Comparison of ENCODE assay signal across 8 mouse cellular contexts in genomic region chr10:44381397-44381796, GRCm38 (mm10).
DNase-seq lines count a peak whose midpoint lies in the region; ATAC-seq and TF ChIP-seq lines count a peak whose summit lies in the region.

No protein-coding gene starts in this region.

- no peaks in the 10 kb centered on the region for H3K4me1 ChIP-seq in kidney, adult 2 months (ENCODE audit: control insufficient read depth, insufficient read depth, low read length)
- H3K4me1 ChIP-seq in liver, embryonic 13.5 days (replicated peaks), result peaks cover 21% of the 10 kb centered on the region

- 0 out of 2 replicates have a peak overlapping the region, but pooled peaks have one; percentile 59 for H3K4me2 ChIP-seq in liver, embryonic 13.5 days

- H3K9me3 ChIP-seq in liver, embryonic 13.5 days (replicated peaks), result no peaks in the 10 kb centered on the region

- peak; percentile 35 for ATAC-seq in granulocyte monocyte progenitor cell, adult 5-6 weeks (replicated peaks; ENCODE audit: poor library complexity, severe bottlenecking)
- no peak for ATAC-seq in liver, embryonic 13.5 days (ENCODE audit: low read depth)

- peak; percentile 54 for DNase-seq in retina, postnatal 1 day
- DNase-seq in retina, embryonic 14.5 days (ENCODE audit: low spot score), result no peak
- DNase-seq in cerebellum, postnatal 25 days, result peak; percentile 86 to 90
- DNase-seq in kidney, adult 2 months, result peak; percentile 76
- no peak for DNase-seq in liver, embryonic 13.5 days
- peak; percentile 40 for DNase-seq in right cerebral cortex, postnatal 25 days
- peak; percentile 74 for DNase-seq in urinary bladder, postnatal 4 days (ENCODE audit: low spot score in 2 of 2)

- H3K4me3 ChIP-seq in kidney, adult 2 months (ENCODE audit: insufficient read depth, low read depth, low read length), result no peak overlapping the region
- no peak overlapping the region for H3K4me3 ChIP-seq in liver, embryonic 13.5 days (replicated peaks)

- H3K27ac ChIP-seq in kidney, adult 2 months (ENCODE audit: insufficient read depth, low read depth, low read length), result no peak overlapping the region
- no peak overlapping the region for H3K27ac ChIP-seq in liver, embryonic 13.5 days

- no peaks in the 10 kb centered on the region for H3K27me3 ChIP-seq in kidney, adult 2 months (replicated peaks; ENCODE audit: control insufficient read depth, insufficient read depth, low read length)
- H3K27me3 ChIP-seq in liver, embryonic 13.5 days, result no peaks in the 10 kb centered on the region

- no peak overlapping the region for H3K9ac ChIP-seq in liver, embryonic 13.5 days

- no peak for TF ChIP-seq CTCF in kidney, adult 2 months (conservative IDR thresholded peaks at IDR 0.05; ENCODE audit: insufficient read depth, insufficient read length, low read depth, low read length)

- TF ChIP-seq POLR2A in kidney, adult 2 months (IDR thresholded peaks at IDR 0.05; ENCODE audit: low read depth, low read length), result no peak

- WGBS in kidney, adult 2 months, result 14% methylated on average over 3 of the region's 3 CpGs
- whole genome bisulfite sequencing in liver, embryonic 13.5 days (ENCODE audit: insufficient replicate concordance), result 49% methylated on average over 3 of the region's 3 CpGs

- H3K36me3 ChIP-seq in kidney, adult 2 months (ENCODE audit: control insufficient read depth, insufficient read depth, low read length), result no peaks in the 10 kb centered on the region
- no peaks in the 10 kb centered on the region for H3K36me3 ChIP-seq in liver, embryonic 13.5 days

Comparison
In these comparisons a context has a peak if more than half of its experiments do, and no peak if none do; other contexts are left out.
1. DNase-seq: peak in retina, postnatal 1 day (single experiment), cerebellum, postnatal 25 days (2 of 2), kidney, adult 2 months (single experiment), right cerebral cortex, postnatal 25 days (single experiment) and urinary bladder, postnatal 4 days (2 of 2); none in retina, embryonic 14.5 days (single experiment) and liver, embryonic 13.5 days (single experiment).